Mouse (Mus musculus) megakaryocyte, embryonic 14.5 days (primary cell): ENCODE results near the gene Igf1r.

Experiments
- FLI1 ChIP-seq: IDR thresholded peaks from 2 replicates; pipeline ENCODE4 v1.6.1; 2012; ENCODE audit warnings: low read length, inconsistent platforms, mixed read lengths
- GATA1 ChIP-seq: IDR thresholded peaks from 3 replicates; pipeline ENCODE4 v1.6.1; 2012; ENCODE audit warnings: mixed read lengths, low read length, inconsistent platforms, borderline replicate concordance

DNA sequence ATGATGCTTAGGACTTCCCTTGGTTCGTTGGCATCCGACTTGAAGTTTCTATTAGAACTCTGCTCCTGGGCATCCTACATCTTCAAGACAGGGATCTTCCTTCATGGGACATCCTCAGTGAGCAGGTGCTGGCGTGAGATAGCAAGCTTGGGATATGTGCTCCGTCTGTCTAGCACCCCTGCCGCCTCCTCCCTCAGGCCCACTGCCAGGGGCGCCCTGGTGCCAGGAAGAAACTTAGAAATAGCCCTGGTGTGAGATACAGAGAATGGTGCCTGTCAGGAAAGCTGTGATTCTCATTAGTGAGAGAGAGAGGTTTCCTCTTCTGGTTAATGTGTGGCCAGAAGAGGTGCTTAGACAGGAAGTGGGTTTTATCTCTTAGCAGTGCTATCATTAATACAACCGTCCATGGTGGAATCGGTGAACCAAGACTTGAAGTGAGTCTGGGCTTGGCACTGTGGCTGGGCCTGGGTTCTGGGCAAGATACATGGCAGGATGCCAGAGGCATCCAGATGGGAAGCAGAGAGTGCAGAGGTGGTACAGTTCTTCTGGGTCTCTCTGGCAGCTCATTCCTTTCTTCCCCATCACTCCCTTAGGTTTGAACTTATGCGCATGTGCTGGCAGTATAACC lies 272.9 kb downstream of the Igf1r start:
- TF ChIP-seq GATA1 (no peak), FLI1 (no peak)
